Mouse (Mus musculus) bone marrow macrophage, adult 2 months (primary cell): Measurements from ENCODE around the gene Tyro3.

Experiments used
- CTCF ChIP-seq: IDR thresholded peaks from 2 replicates; pipeline ENCODE4 v1.5.1; 2012; ENCODE audit warnings: low read depth, mild to moderate bottlenecking, low read length, moderate library complexity
- POLR2A ChIP-seq: IDR thresholded peaks from 2 replicates; pipeline ENCODE4 v1.6.1; 2012; ENCODE audit warnings: mild to moderate bottlenecking, low read depth, low read length, borderline replicate concordance

DNA sequence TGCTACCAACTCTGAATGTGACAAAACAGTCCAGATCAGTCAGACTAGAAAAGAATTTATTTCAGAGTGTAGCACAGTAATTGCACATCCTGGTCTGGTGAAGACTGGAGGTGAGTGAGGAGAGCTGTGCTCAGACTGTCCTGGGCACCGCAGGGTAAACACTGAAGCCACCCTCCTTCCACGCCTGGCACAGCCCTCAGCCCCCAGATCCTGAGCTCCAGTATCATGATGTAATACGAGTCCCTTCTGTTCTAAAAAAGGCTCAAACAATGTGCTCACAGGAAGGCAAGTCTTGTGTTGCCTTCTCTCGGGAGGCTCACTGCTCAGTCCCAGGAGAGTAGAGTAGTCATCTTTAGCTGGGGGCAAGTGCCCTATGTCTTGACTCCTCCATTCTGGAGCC is 33.6 kb upstream of the Tyro3 start:
- TF ChIP-seq CTCF: no peak
- TF ChIP-seq POLR2A: no peak
